ENCODE assay signal across 22 mouse cellular contexts in genomic region chr5:112265110-112265509, GRCm38 (mm10). TPM values are rescaled to one million over a fixed set of nuclear protein-coding genes. Genes with fewer than 3 reads are reported as not detected.
DNase-seq lines count a peak whose midpoint lies in the region; ATAC-seq and TF ChIP-seq lines count a peak whose summit lies in the region.
"Had no signal": no experiment of that assay in that cellular context is flagged by ENCODE, and none has a peak within 500 bp of the region (broad histone marks: within the 10 kb centered on the region; RNA-seq: fewer than 3 reads in every experiment).

No protein-coding gene starts in this region.

- no peak for TF ChIP-seq EP300 in liver, postnatal 0 days (IDR thresholded peaks at IDR 0.05; ENCODE audit: low read depth)

- H3K4me2 ChIP-seq in forebrain, postnatal 0 days (ENCODE audit: low read depth) = no peak overlapping the region
- H3K4me2 ChIP-seq in intestine, postnatal 0 days (replicated peaks; ENCODE audit: low read depth) = 0 out of 2 replicates have a peak overlapping the region, but pooled peaks have one; percentile 7
- H3K4me2 ChIP-seq in liver, postnatal 0 days (ENCODE audit: low read depth, low read length) = peak overlapping the region; percentile 58
- H3K4me2 ChIP-seq: forebrain, embryonic 15.5 days; neural tube, embryonic 13.5 days had no signal

- H3K4me3 ChIP-seq in forebrain, embryonic 10.5 days = no peak overlapping the region
- no peak overlapping the region for H3K4me3 ChIP-seq in forebrain, postnatal 0 days (ENCODE audit: low read depth, low read length)
- peak overlapping the region; percentile 25 for H3K4me3 ChIP-seq in megakaryocyte, embryonic 14.5 days (replicated peaks)
- H3K4me3 ChIP-seq in intestine, postnatal 0 days (ENCODE audit: low read depth, low read length) = no peak overlapping the region
- H3K4me3 ChIP-seq in liver, postnatal 0 days (ENCODE audit: low read depth, low read length) = 0 out of 2 replicates have a peak overlapping the region, but pooled peaks have one; percentile 13
- H3K4me3 ChIP-seq: embryonic facial prominence, embryonic 12.5 days; forebrain, embryonic 15.5 days; hindbrain, embryonic 12.5 days; midbrain, embryonic 12.5 days; neural tube, embryonic 13.5 days had no signal

- H3K36me3 ChIP-seq in forebrain, embryonic 10.5 days (replicated peaks) = no peaks in the 10 kb centered on the region
- H3K36me3 ChIP-seq in forebrain, postnatal 0 days (ENCODE audit: insufficient read depth) = no peaks in the 10 kb centered on the region
- H3K36me3 ChIP-seq in megakaryocyte, embryonic 14.5 days (replicated peaks; ENCODE audit: low read length) = no peaks in the 10 kb centered on the region
- H3K36me3 ChIP-seq in intestine, postnatal 0 days (ENCODE audit: control insufficient read depth, insufficient read depth) = no peaks in the 10 kb centered on the region
- no peaks in the 10 kb centered on the region for H3K36me3 ChIP-seq in liver, postnatal 0 days (replicated peaks; ENCODE audit: insufficient read depth, low read length)
- H3K36me3 ChIP-seq: embryonic facial prominence, embryonic 12.5 days; forebrain, embryonic 15.5 days; hindbrain, embryonic 12.5 days; midbrain, embryonic 12.5 days; neural tube, embryonic 13.5 days had no signal

- ATAC-seq in forebrain, postnatal 0 days = no peak
- ATAC-seq in megakaryocyte, adult 5-6 weeks (ENCODE audit: poor library complexity, severe bottlenecking) = no peak
- no peak for ATAC-seq in intestine, postnatal 0 days
- ATAC-seq in liver, postnatal 0 days = no peak
- ATAC-seq: CD4-positive, CD25-positive, alpha-beta regulatory T cell, adult 4 months; forebrain, embryonic 15.5 days; inflammation-experienced regulatory T-cells, adult 6 months had no signal

- no peaks in the 10 kb centered on the region for H3K9me3 ChIP-seq in forebrain, embryonic 10.5 days
- no peaks in the 10 kb centered on the region for H3K9me3 ChIP-seq in forebrain, postnatal 0 days (ENCODE audit: low read length)
- H3K9me3 ChIP-seq in megakaryocyte, embryonic 14.5 days = no peaks in the 10 kb centered on the region
- no peaks in the 10 kb centered on the region for H3K9me3 ChIP-seq in intestine, postnatal 0 days (ENCODE audit: control insufficient read depth)
- H3K9me3 ChIP-seq in liver, postnatal 0 days (ENCODE audit: low read length) = no peaks in the 10 kb centered on the region
- H3K9me3 ChIP-seq: embryonic facial prominence, embryonic 12.5 days; forebrain, embryonic 15.5 days; hindbrain, embryonic 12.5 days; midbrain, embryonic 12.5 days; neural tube, embryonic 13.5 days had no signal

- no peak for DNase-seq in forebrain, embryonic 10.5 days (ENCODE audit: extremely low spot score, low spot score)
- no peak for DNase-seq in forebrain, postnatal 0 days
- no peak for DNase-seq in liver, postnatal 0 days
- no peak for DNase-seq in left cerebral cortex, postnatal 14 days (ENCODE audit: low spot score in 2 of 2)
- DNase-seq in left cerebral cortex, adult 8-10 months (ENCODE audit: low spot score in 2 of 2) = no peak
- DNase-seq: cerebellum, adult 9-11 months; heart, postnatal 10 days; lung, postnatal 14 days; right cerebral cortex, adult 18-20 months; thymus, adult 18-20 months had no signal

- H3K27me3 ChIP-seq in forebrain, embryonic 10.5 days (ENCODE audit: poor library complexity, severe bottlenecking) = peaks cover 46% of the 10 kb centered on the region
- H3K27me3 ChIP-seq in forebrain, postnatal 0 days (ENCODE audit: insufficient read depth, low read length) = no peaks in the 10 kb centered on the region
- peaks cover 69% of the 10 kb centered on the region for H3K27me3 ChIP-seq in megakaryocyte, embryonic 14.5 days (replicated peaks)
- H3K27me3 ChIP-seq in intestine, postnatal 0 days (replicated peaks; ENCODE audit: control insufficient read depth, insufficient read depth, low read length) = peaks cover 5% of the 10 kb centered on the region; the same call in 1 of the 2 replicates
- peaks cover 6% of the 10 kb centered on the region; the same call in 1 of the 2 replicates for H3K27me3 ChIP-seq in liver, postnatal 0 days (ENCODE audit: insufficient read depth, low read length)
- H3K27me3 ChIP-seq: forebrain, embryonic 15.5 days had no signal

- H3K4me1 ChIP-seq in forebrain, embryonic 10.5 days = peaks cover 16% of the 10 kb centered on the region
- H3K4me1 ChIP-seq in forebrain, postnatal 0 days (ENCODE audit: insufficient read depth) = peaks cover 3% of the 10 kb centered on the region; the same call in 1 of the 2 replicates
- H3K4me1 ChIP-seq in megakaryocyte, embryonic 14.5 days = peaks cover 82% of the 10 kb centered on the region
- H3K4me1 ChIP-seq in intestine, postnatal 0 days (replicated peaks; ENCODE audit: control insufficient read depth, insufficient read depth, low read length) = 0 out of 2 replicates have a peak, but pooled peaks cover 6% of the 10 kb centered on the region
- H3K4me1 ChIP-seq in liver, postnatal 0 days (ENCODE audit: insufficient read depth) = peaks cover 24% of the 10 kb centered on the region

- no peak for TF ChIP-seq CTCF in forebrain, postnatal 0 days (IDR thresholded peaks at IDR 0.05; ENCODE audit: low read depth)
- TF ChIP-seq CTCF in intestine, postnatal 0 days (IDR thresholded peaks at IDR 0.05; ENCODE audit: low read depth) = no peak
- TF ChIP-seq CTCF in liver, postnatal 0 days (IDR thresholded peaks at IDR 0.05; ENCODE audit: low read depth) = no peak

- WGBS in forebrain, embryonic 10.5 days = 88% methylated on average over 5 of the region's 5 CpGs
- 82% methylated on average over 5 of the region's 5 CpGs for WGBS in forebrain, postnatal 0 days
- WGBS in intestine, postnatal 0 days = 69% methylated on average over 5 of the region's 5 CpGs
- 77% methylated on average over 5 of the region's 5 CpGs for WGBS in liver, postnatal 0 days (ENCODE audit: insufficient replicate concordance)

- peak overlapping the region; percentile 66; the same call in 1 of the 2 replicates for H3K27ac ChIP-seq in forebrain, embryonic 10.5 days
- H3K27ac ChIP-seq in forebrain, postnatal 0 days (ENCODE audit: low read depth, low read length) = no peak overlapping the region
- no peak overlapping the region for H3K27ac ChIP-seq in intestine, postnatal 0 days (ENCODE audit: low read depth, low read length)
- H3K27ac ChIP-seq in liver, postnatal 0 days (ENCODE audit: low read depth) = peak overlapping the region; percentile 73
- H3K27ac ChIP-seq: embryonic facial prominence, embryonic 12.5 days; forebrain, embryonic 15.5 days; hindbrain, embryonic 12.5 days; kidney, postnatal 0 days; liver, embryonic 14.5 days; midbrain, embryonic 12.5 days; neural tube, embryonic 13.5 days had no signal

- intact Hi-C loops in left cerebral cortex, postnatal 14 days (cut with DNase I) = no loop called here

- H3K9ac ChIP-seq in forebrain, postnatal 0 days = no peak overlapping the region
- H3K9ac ChIP-seq in intestine, postnatal 0 days (ENCODE audit: low read depth, low read length) = no peak overlapping the region
- no peak overlapping the region for H3K9ac ChIP-seq in liver, postnatal 0 days (replicated peaks)
- H3K9ac ChIP-seq: embryonic facial prominence, embryonic 12.5 days; forebrain, embryonic 15.5 days; hindbrain, embryonic 12.5 days; liver, embryonic 14.5 days; midbrain, embryonic 12.5 days; neural tube, embryonic 13.5 days had no signal

RNA-seq across cellular contexts. Expression of gene Crybb1, which starts 9.5 kb away (rescaled TPM):
- 0.30 TPM in 1 of 2 replicates, not detected in the other for polyA plus RNA-seq in forebrain, embryonic 10.5 days (2016; fragmentation: Nextera tagmentation; extraction: Ambion mirVana)
- 5.0 and 6.3 TPM in 2 replicates for total RNA-seq in forebrain, postnatal 0 days (2014; rRNA removed)
- 10.4 and 10.8 TPM in 2 replicates for polyA plus RNA-seq in forebrain, postnatal 0 days (2015; fragmentation: Nextera tagmentation; extraction: Ambion mirVana)
- 0.25 and 3.6 TPM in 2 replicates for polyA plus RNA-seq in megakaryocyte, embryonic 14.5 days (2012; ENCODE audit: insufficient read depth, low replicate concordance)
- total RNA-seq in megakaryocyte, adult 5-6 weeks (2015) = 2.4 and 4.2 TPM in 2 replicates
- total RNA-seq in megakaryocyte, adult 5-6 weeks (2017) = 1.2 and 2.3 TPM in 2 replicates
- 0.22 and 0.34 TPM in 2 replicates for polyA plus RNA-seq in intestine, postnatal 0 days (2015; fragmentation: Nextera tagmentation; extraction: Ambion mirVana)
- polyA plus RNA-seq in liver, postnatal 0 days (2015; fragmentation: Nextera tagmentation; extraction: Ambion mirVana) = 0.33 TPM in 1 of 2 replicates, not detected in the other
- 10 to 100 TPM; 12.9 to 14.5 TPM for total RNA-seq in left cerebral cortex, postnatal 14 days (2021)
- 1 to 10 TPM; 4.3 to 8.2 (median 5.4) TPM for total RNA-seq in left cerebral cortex, adult 8-10 months (2022)
- polyA plus RNA-seq: CD4-positive, CD25-positive, alpha-beta regulatory T cell, adult 4 months had no signal

RNA-seq across cellular contexts. Expression of gene Tpst2, which starts 11.4 kb away (rescaled TPM):
- 36.7 and 37.7 TPM in 2 replicates for polyA plus RNA-seq in forebrain, embryonic 10.5 days (2016; fragmentation: Nextera tagmentation; extraction: Ambion mirVana)
- total RNA-seq in forebrain, postnatal 0 days (2014; rRNA removed) = 43.4 and 45.0 TPM in 2 replicates
- polyA plus RNA-seq in forebrain, postnatal 0 days (2015; fragmentation: Nextera tagmentation; extraction: Ambion mirVana) = 37.9 and 39.0 TPM in 2 replicates
- polyA plus RNA-seq in megakaryocyte, embryonic 14.5 days (2012; ENCODE audit: insufficient read depth, low replicate concordance) = 299 and 479 TPM in 2 replicates
- 52.1 and 57.5 TPM in 2 replicates for total RNA-seq in megakaryocyte, adult 5-6 weeks (2015)
- 69.2 and 77.0 TPM in 2 replicates for total RNA-seq in megakaryocyte, adult 5-6 weeks (2017)
- 45.3 and 48.4 TPM in 2 replicates for polyA plus RNA-seq in intestine, postnatal 0 days (2015; fragmentation: Nextera tagmentation; extraction: Ambion mirVana)
- 34.5 and 36.2 TPM in 2 replicates for polyA plus RNA-seq in liver, postnatal 0 days (2015; fragmentation: Nextera tagmentation; extraction: Ambion mirVana)
- 10 to 100 TPM; 41.3 to 42.9 TPM for total RNA-seq in left cerebral cortex, postnatal 14 days (2021)
- 10 to 100 TPM; 33.8 to 43.3 (median 38.6) TPM for total RNA-seq in left cerebral cortex, adult 8-10 months (2022)

RNA-seq across cellular contexts. Expression of gene Cryba4, which starts 12.8 kb away (rescaled TPM):
- 0.48 TPM in 1 of 2 replicates, not detected in the other for polyA plus RNA-seq in forebrain, embryonic 10.5 days (2016; fragmentation: Nextera tagmentation; extraction: Ambion mirVana)
- total RNA-seq in forebrain, postnatal 0 days (2014; rRNA removed) = 2.5 TPM in 1 of 2 replicates, not detected in the other
- 2.4 and 2.6 TPM in 2 replicates for polyA plus RNA-seq in forebrain, postnatal 0 days (2015; fragmentation: Nextera tagmentation; extraction: Ambion mirVana)
- polyA plus RNA-seq in megakaryocyte, embryonic 14.5 days (2012; ENCODE audit: insufficient read depth, low replicate concordance) = 9.4 and 17.2 TPM in 2 replicates
- 5.2 and 8.4 TPM in 2 replicates for total RNA-seq in megakaryocyte, adult 5-6 weeks (2015)
- 3.3 and 3.7 TPM in 2 replicates for total RNA-seq in megakaryocyte, adult 5-6 weeks (2017)
- polyA plus RNA-seq in intestine, postnatal 0 days (2015; fragmentation: Nextera tagmentation; extraction: Ambion mirVana) = 1.1 and 1.3 TPM in 2 replicates
- 0.59 and 0.86 TPM in 2 replicates for polyA plus RNA-seq in liver, postnatal 0 days (2015; fragmentation: Nextera tagmentation; extraction: Ambion mirVana)
- 1 to 10 TPM; 1.2 to 1.5 TPM for total RNA-seq in left cerebral cortex, postnatal 14 days (2021)
- total RNA-seq in left cerebral cortex, adult 8-10 months (2022) = 1 to 10 TPM in 1 of 4 experiments, under 1 TPM in 3; 0.51 to 1.5 (median 0.82) TPM

Comparison
In these comparisons a context has a peak if more than half of its experiments do, and no peak if none do; other contexts are left out.
1. H3K27ac ChIP-seq: peak in forebrain, embryonic 10.5 days (single experiment) and liver, postnatal 0 days (single experiment); none in forebrain, postnatal 0 days (single experiment) and intestine, postnatal 0 days (single experiment).
2. H3K4me3 ChIP-seq: peak in megakaryocyte, embryonic 14.5 days (single experiment) and liver, postnatal 0 days (single experiment); none in forebrain, embryonic 10.5 days (single experiment), forebrain, postnatal 0 days (single experiment) and intestine, postnatal 0 days (single experiment).